Mouse (Mus musculus) activated CD4-positive, CD25-positive, alpha-beta regulatory T cell, adult 9 weeks (primary cell): ENCODE data around the gene Dhx16. TPM values are rescaled to one million over a fixed set of nuclear protein-coding genes. Genes with fewer than 3 reads are reported as not detected.

Source experiments
- polyA plus RNA-seq: library from polyadenylated mRNA; unstranded; fragments of 100-300 nt; shearing (Covaris generic); gene quantifications from one replicate; pipeline ENCODE4 v1.2.1, GENCODE M21; 2017

Gene Dhx16
- polyA plus RNA-seq, result 28.1 TPM

GRCm38 (mm10) chr17:35879245-35880057 lies at the start of gene Dhx16:
TSS of gene Dhx16 (plus strand) at chr17:35879819.

GRCm38 (mm10) chr17:35838122-35838544 lies 41.5 kb upstream of the Dhx16 start, which contains the start of gene Tubb5:
TSS of gene Tubb5 (minus strand) at chr17:35838306.

GRCm38 (mm10) chr17:35841076-35841950 lies 38.3 kb upstream of the Dhx16 start, which contains the start of gene Mdc1:
TSS of gene Mdc1 (plus strand) at chr17:35841515.

GRCm38 (mm10) chr17:35861198-35861857 lies 18.3 kb upstream of the Dhx16 start, which contains the start of gene Nrm:
TSS of gene Nrm (plus strand) at chr17:35861318.

GRCm38 (mm10) chr17:35865481-35866280 lies 13.9 kb upstream of the Dhx16 start, which contains the start of gene Ppp1r18:
TSS of gene Ppp1r18 (plus strand) at chr17:35865593.

GRCm38 (mm10) chr17:35896781-35897643 lies 17.4 kb downstream of the Dhx16 start, which contains the start of gene 2310061I04Rik:
TSS of gene 2310061I04Rik (minus strand) at chr17:35897431.

GRCm38 (mm10) chr17:35909919-35910369 lies 30.3 kb downstream of the Dhx16 start, which contains the start of gene Atat1:
TSS of gene Atat1 (minus strand) at chr17:35910075.

GRCm38 (mm10) chr17:35916297-35917142 lies 36.9 kb downstream of the Dhx16 start, which contains the start of the genes Mrps18b and Ppp1r10:
TSS of gene Mrps18b (minus strand) at chr17:35916389.
TSS of gene Ppp1r10 (plus strand) at chr17:35916434.

Other genes with a start within 250 kb of the Dhx16 start
- gene Mucl3, start 236.1 kb upstream of the Dhx16 start, polyA plus RNA-seq, result 0.21 TPM
- gene Vars2, start 212.2 kb upstream of the Dhx16 start, polyA plus RNA-seq, result 35.4 TPM
- gene Gtf2h4, start 206.1 kb upstream of the Dhx16 start, polyA plus RNA-seq, result 29.3 TPM
- 4.8 TPM for gene Ddr1, start 175.2 kb upstream of the Dhx16 start, polyA plus RNA-seq
- 0.89 TPM for gene Ier3, start 58.1 kb upstream of the Dhx16 start, polyA plus RNA-seq
- gene Flot1, start 56.6 kb upstream of the Dhx16 start, polyA plus RNA-seq, result 48.6 TPM
- 154 TPM for gene Tubb5, start 41.5 kb upstream of the Dhx16 start, polyA plus RNA-seq
- gene Mdc1, start 38.3 kb upstream of the Dhx16 start, polyA plus RNA-seq, result 17.8 TPM
- 27.3 TPM for gene Nrm, start 18.5 kb upstream of the Dhx16 start, polyA plus RNA-seq
- 596 TPM for gene Ppp1r18, start 14.2 kb upstream of the Dhx16 start, polyA plus RNA-seq
- 28.9 TPM for gene 2310061I04Rik, start 17.6 kb downstream of the Dhx16 start, polyA plus RNA-seq
- gene Atat1, start 30.3 kb downstream of the Dhx16 start, polyA plus RNA-seq, result 28.4 TPM
- 77.6 TPM for gene Mrps18b, start 36.6 kb downstream of the Dhx16 start, polyA plus RNA-seq
- 62.6 TPM for gene Ppp1r10, start 36.6 kb downstream of the Dhx16 start, polyA plus RNA-seq
- gene Abcf1, start 89.9 kb downstream of the Dhx16 start, polyA plus RNA-seq, result 162 TPM
- gene Gnl1, start 100.0 kb downstream of the Dhx16 start, polyA plus RNA-seq, result 16.1 TPM
- gene Prr3, start 100.4 kb downstream of the Dhx16 start, polyA plus RNA-seq, result 20.4 TPM
- 27.0 TPM for gene H2-T24, start 140.7 kb downstream of the Dhx16 start, polyA plus RNA-seq
- 848 TPM for gene H2-T23, start 153.0 kb downstream of the Dhx16 start, polyA plus RNA-seq
- gene H2-T22, start 162.9 kb downstream of the Dhx16 start, polyA plus RNA-seq, result 263 TPM
- gene Gm6034, start 163.1 kb downstream of the Dhx16 start, polyA plus RNA-seq, result 0.56 TPM
- not detected for gene Gm11127, start 178.6 kb downstream of the Dhx16 start, polyA plus RNA-seq
- gene Gm19684, start 241.9 kb downstream of the Dhx16 start, polyA plus RNA-seq, result 1.3 TPM
- not detected for gene Gm7030, start 249.6 kb downstream of the Dhx16 start, polyA plus RNA-seq